Mouse (Mus musculus) urinary bladder, postnatal 4 days (tissue): ENCODE measurements around the gene Rnf220.

Experiments
- DNase-seq, 2 experiments: peaks; one replicate each; pipeline ENCODE4 v3.0.0; 2021 to 2022; ENCODE audit warnings: low spot score in 2 of 2

Gene Rnf220

DNA sequence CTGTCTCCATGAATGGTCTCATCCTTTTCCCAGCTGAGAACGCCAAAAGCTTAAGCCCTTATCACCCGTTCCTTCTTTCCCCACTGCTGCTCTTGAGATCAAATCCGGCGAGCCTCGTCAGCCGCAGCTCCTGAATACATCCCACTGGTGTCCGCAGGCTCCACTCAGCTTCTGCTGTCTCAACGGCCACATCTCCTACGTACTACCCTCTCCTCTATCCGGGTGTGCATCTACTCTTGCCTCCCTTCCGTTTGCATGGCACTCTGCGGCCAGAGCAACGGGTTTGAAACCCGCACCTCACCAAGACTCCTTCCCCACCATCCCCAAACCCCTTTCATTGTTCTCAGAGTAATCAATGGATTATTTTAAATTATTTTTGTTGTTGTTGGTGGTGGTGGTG is 58.8 kb downstream of the Rnf220 start:
- DNase-seq: no peak

DNA sequence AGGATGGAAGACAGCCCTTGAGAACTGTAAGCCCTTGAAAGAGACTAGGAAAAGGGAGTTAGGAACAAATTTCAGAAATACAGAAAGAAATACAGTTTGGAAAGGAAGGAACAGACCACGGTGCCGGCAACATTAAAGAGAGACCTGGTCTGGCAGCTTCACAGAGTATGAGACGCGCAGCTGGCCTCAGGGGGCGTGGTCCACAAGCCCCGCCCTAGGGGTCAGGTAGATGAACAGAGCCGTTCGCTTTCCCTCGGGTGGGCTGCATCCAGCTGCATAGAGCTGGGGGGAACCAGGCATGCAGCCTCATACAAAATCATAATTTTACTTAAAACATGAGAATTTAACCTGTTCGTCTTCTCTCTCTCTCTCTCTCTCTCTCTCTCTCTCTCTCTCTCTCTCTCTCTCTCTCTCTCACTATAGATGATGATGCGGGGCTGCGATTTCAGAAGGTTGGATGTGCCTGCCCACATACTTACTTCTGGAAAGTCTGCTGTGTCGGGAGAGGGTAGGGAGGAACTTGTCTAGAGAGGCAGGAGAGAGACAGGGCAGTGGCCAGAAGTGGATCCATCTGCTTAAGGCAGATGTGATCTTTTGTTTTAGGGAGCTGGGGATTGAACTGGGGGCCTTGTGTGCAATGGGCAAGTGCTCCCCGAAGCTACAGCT is 59.7 kb downstream of the Rnf220 start:
- no peak for DNase-seq

- DNase-seq: no peak
Measured at GRCm38 (mm10) chr4:117434336-117434735, 62.5 kb downstream of the Rnf220 start.

- no peak for DNase-seq
Measured at GRCm38 (mm10) chr4:117429604-117430003, 67.2 kb downstream of the Rnf220 start.

DNA sequence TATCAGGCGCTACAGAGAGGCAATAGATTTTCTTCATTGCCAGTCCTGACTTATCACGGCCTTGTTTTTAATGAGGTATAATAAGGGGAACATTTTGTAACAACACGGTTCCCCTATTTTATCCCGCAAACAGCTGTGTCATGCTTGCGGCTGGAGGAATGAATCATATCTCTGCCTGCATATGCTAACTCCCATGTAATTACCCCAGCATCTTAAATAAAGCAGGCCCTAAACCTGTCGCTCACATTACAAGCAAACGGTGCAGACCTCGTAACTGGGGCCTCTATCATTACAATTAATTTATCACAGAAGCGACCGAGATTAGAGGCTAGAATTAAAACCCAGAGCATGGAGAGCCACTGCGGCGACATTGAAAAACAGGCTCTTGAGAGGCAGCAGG is 69.3 kb downstream of the Rnf220 start:
- DNase-seq: no peak

DNA sequence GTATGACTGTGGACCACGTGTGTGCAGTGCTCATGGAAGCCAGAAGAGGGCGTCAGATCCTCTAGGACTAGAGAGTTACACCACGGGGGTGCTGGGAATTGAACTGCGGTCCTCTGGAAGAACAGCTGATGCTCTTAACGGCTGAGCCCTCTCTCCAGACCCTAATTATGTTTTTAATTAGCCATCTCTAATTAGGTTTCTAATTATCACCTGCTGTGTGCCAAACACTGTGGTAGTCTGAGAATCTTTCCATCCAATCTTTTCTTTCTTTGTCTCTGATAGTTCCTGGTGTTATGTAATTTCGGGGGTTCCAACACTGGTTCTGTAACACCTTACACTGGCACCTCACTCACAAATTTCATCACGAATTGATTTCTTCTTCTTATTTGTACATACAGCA is 75.8 kb downstream of the Rnf220 start:
- no peak for DNase-seq

GRCm38 (mm10) chr4:117416827-117417226 is 80.0 kb downstream of the Rnf220 start:
- no peak for DNase-seq

DNA sequence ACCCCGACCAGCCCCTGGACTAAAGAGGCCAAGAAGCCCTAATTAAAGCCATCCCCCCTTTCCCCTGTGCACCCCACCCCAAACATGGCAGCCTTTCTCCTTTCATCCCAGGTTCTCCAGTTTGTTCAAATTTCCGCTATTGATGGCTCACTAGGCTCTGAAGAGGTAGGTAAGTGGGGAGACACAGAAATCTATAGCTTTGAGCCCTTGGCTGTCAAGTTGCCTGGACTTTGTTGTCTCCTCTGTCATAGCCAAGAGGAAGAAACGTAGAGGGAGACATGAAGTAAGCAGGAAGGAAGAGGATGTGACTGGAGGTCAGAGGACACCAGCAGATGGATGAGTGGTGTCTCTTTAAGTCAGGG is 86.8 kb downstream of the Rnf220 start:
- no peak for DNase-seq

- DNase-seq: no peak
Measured at GRCm38 (mm10) chr4:117409144-117410048, 87.5 kb downstream of the Rnf220 start.

GRCm38 (mm10) chr4:117407945-117408344 is 88.9 kb downstream of the Rnf220 start:
- no peak for DNase-seq

- DNase-seq: no peak
Measured at GRCm38 (mm10) chr4:117405999-117406398, 90.9 kb downstream of the Rnf220 start.

DNA sequence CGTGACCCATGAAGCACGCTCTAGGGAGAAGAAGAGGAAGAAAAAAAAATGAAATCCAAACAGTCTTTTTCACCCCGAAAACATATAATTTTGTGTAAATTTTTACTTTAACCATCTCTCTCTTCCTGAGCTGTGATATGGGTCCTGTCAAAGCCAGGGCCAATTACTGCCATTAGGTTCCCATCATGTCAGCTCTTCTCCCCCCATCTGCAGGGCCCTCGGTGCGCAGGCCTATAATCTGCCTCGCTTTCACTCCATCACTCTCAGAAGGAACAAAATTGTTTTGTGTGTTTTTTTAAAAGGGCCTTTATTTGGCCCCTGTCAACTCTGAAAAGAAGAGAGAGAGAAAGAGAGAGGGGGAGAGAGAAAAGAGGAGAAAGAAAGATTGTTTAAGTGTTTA is 91.6 kb downstream of the Rnf220 start:
- DNase-seq: no peak

GRCm38 (mm10) chr4:117403411-117403810 is 93.4 kb downstream of the Rnf220 start:
- no peak for DNase-seq

- no peak for DNase-seq
Measured at GRCm38 (mm10) chr4:117397128-117397527, 99.7 kb downstream of the Rnf220 start.

- DNase-seq: no peak
Measured at GRCm38 (mm10) chr4:117393027-117393426, 103.8 kb downstream of the Rnf220 start.

- no peak for DNase-seq
Measured at GRCm38 (mm10) chr4:117392391-117392790, 104.5 kb downstream of the Rnf220 start.

DNA sequence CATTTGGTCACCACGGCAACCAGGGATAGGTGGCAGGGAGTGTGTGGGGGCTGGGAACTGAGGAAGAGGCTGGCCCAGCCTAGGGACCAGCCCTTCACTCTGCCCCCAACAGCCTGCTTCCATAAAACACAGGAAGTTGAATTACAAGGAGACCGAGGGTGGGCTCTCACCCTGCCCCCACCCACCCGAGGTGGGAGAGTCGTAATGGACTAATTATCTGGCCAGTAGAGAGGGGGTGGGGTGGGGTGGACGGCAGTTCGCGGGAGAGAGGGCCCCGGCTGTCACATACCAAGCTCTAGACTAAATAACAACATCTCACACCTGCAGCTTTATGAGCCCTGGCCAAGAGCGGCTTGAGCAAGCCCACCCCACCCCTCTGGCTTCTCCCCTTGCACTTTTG is 104.9 kb downstream of the Rnf220 start:
- no peak for DNase-seq

GRCm38 (mm10) chr4:117390850-117391795 is 105.7 kb downstream of the Rnf220 start:
- no peak for DNase-seq

DNA sequence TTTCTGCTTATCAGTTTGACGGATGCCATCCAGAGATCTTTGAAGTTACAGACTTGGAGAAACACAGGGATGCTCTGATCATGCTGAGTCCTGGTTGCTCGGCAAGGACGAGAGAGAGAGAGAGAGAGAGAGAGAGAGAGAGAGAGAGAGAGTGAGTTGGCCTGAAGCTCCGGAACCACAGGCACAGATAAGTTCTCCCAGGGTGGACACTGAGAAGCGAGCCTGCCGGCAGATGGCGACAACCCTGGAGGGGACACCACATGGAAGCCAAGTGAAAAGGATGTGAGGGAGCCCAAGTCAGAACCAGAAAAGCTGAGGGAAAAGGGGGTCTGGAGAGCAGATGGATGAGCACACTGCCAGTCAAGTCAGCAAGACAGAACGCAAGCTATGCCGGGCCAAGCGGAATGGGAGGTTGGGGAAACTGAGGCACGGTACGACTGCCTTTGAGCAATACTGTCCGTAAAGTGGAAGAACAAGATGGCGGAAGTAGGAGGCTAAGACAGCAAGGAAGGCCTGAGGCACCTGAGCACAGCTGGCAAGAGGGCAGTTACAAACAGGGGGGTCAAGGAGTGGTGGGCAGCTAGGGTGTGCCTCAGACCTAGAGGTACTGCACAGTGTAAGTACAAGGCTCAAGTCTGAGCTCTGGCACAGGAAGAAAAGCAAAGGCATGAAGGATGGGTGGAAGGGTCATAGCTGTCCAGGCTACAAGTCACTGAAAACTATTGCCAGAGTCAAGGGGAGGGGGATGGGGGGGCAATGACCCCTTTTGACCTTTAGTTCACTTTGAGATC is 107.4 kb downstream of the Rnf220 start:
- no peak for DNase-seq

DNA sequence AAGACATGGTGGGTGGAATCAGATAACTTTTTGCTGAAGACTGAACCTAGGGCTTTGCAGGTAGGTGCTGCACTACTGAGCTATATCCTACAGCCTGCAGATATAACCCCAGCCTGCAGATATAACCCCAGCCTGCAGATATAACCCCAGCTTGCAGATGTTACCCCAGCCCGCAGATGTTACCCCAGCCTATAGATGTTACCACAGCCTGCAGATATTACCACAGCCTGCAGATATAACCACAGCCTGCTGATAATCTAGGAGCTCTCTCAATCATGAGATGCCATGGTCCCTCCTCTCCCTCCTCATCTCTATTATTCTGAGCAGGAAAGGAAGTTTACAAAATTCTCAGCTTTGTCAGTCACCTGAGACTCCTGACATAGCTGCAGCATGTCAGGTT is 111.6 kb downstream of the Rnf220 start:
- DNase-seq: no peak

DNA sequence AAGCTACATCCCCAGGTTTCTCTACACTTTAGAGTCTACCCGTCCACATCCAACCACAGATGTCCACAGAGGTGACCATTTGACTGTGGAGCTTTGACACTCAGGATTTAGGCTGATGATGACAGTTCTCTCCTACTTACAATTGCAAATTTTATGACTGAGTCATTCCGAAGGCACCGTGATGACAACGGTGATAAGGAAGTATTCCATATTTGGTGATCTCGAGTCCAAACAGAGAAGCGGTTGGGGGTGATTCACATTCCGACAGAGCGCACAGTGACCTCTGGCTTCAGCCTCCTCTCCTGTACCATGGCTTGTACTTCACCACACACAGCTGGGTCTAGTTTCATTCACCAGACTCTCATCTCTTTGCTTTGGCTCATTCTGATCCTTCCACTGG is 115.0 kb downstream of the Rnf220 start:
- no peak for DNase-seq
